Mouse (Mus musculus) ES-CJ7 (cell line): ENCODE measurements around the gene Runx1.

ENCODE experiments used
- DNase-seq: peaks from one replicate; pipeline ENCODE4 v3.0.0; 2011; ENCODE audit warnings: low read depth, low spot score

The Runx1 gene

DNA sequence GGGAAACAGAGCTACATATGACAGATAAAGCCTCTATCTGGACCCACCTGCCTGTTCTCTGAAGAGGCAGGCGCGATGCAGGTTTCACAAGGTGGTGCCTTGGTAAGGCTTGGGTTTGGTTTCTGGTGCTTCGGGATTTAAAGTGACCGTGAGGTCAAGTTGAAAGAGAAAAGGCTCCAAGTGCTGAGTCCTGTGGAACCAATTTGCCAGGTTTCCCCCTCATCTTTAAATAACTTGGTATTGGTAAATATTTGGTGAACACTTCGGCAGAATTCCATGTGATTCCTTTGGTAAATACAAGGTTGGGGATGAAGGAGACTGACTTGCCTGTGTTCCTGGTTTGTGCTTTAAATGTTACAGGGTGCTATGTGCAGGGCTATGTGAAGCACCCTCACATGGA is 169.2 kb downstream of the Runx1 start:
- no peak for DNase-seq

DNA sequence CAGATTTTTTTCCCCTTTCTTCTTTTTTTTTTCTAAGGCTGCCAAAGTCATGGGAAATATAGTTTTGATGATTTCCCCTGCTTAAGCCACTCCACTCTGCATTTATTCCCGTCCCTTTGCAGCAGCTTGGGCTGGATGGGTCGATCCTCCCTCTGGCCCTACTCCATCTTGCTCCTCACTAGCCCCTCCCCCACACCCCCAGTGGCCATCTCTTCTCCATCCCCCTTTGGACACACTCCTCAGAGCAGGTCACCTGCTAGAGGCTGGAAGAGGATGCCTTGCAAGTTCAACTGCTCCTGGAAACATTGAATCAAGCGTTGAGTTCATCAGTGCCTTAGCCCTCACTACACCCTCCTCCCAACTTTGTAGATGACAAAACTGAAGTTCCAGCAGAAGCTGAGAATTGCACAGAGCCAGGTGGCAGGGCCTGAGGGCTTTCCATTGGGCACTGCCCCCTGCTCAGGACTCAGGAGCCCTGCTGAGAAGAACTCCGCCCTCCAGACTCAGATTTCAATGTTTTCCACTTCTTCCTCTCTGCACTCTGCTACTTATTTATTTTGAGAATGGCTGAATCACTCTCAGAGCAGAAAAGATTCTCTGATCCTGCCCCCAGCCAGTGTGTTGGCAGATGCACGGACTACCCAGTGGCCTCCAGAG is 171.5 kb downstream of the Runx1 start:
- DNase-seq = no peak

- no peak for DNase-seq
Observed at GRCm38 (mm10) chr16:92653816-92654215, 172.1 kb downstream of the Runx1 start.

DNA sequence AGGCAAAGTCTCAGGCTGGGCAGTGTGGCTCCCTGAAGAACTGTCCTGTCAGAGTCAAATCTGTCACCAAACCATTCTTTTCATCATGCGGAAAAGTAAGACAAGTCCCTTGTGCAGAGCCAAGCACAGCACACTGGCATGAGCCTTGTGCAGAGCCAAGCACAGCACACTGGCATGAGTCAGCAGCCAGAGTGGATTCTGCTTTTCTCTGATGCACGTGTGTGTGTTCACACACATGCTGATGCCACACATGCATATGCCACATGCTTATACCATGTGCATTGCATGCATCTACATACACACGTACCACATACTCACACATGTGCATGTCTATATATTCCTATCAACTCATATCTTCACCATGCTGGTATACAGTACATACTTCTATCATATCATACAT is 174.7 kb downstream of the Runx1 start:
- no peak for DNase-seq

GRCm38 (mm10) chr16:92646153-92646552 is 179.8 kb downstream of the Runx1 start:
- DNase-seq = no peak

DNA sequence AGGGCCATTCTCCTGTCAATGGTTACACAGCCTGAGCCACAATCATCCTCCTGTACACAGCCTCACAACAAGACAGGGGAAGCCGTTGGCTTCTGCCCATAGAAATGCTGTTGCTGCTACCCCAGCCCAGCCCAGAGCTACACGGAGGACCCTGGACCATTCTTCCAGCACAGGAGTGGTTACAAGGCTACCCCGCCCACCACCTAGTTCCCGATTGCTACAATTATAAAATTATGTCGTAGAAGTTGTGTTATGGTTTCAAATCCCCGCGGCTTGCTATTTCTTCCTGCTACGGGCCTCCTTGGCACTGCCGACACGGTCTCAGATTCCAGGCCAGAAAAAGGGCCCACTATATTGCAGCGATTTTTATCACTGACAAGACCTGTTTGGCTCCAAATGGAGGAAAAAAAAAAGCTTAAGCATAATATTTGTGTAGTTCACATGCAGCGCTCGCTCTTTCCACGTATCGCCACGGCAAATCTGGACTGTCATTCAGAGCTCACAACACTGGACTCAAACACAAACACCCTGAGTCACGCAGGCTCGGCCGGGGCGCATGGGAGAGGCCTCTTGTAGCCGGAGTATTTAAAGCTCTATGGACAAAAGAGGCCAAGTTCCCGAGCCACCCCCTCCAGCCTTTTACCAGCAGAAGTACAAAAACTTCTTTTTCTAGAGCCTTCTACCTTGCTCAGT is 180.4 kb downstream of the Runx1 start:
- no peak for DNase-seq

DNA sequence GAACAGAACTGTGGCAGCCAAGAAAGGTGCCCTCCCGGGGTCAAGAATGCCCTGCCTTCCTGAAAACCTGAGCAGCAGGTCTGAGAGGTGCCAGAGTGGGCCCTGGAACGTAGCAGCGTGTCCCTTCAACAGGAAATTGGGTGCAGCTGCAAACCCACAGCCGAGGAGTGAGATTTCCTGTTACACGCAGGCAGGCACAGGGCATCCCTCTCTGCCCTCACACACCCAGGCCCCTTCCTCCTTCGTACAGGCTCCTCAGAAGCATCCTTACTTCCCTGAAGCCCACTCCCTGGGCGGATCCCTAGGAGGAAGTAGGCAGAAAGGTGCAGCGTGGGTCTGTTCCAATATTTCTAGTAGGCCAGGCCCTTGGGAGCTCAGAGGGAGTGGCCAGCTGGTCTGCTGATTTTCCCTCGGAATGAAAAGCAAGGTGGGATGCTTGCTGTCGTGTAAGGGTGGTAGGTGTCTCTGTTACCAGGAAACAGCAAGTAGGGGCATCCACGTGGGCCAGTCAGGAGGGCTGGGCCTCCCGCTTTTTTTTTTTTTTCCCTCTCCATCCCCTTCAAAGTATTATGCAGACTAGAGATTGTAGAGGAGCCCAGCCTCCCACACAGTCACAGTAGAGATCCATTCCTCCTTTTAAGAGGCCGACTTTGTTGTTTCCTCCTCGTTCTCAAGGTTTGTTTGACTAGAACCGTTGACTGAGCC is 181.1 kb downstream of the Runx1 start:
- no peak for DNase-seq

DNA sequence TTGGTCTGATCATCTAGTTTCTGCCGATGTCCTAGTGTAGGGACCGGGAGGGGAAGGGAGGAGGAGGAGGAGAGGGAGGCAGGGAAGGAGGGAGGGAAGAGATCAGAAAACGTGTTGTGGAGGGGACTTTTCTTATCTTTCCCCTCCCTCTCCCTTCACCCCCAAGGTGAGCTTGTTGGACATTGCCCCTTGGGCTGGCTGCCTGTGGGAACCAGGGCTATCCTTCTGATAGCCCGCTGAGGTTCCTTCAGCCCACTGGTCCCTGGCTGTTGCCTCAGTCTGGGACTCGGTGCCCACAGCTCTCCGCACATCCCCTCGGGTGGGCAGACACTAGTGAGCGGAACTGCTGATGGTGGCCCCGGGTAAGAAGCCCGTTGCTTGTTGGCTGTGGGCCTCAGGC is 181.6 kb downstream of the Runx1 start:
- no peak for DNase-seq

- DNase-seq = no peak
Observed at GRCm38 (mm10) chr16:92642283-92642682, 183.7 kb downstream of the Runx1 start.

- DNase-seq = no peak
Observed at GRCm38 (mm10) chr16:92641053-92641452, 184.9 kb downstream of the Runx1 start.

- no peak for DNase-seq
Observed at GRCm38 (mm10) chr16:92639093-92639492, 186.9 kb downstream of the Runx1 start.

GRCm38 (mm10) chr16:92637033-92637432 is 188.9 kb downstream of the Runx1 start:
- DNase-seq = no peak

- no peak for DNase-seq
Observed at GRCm38 (mm10) chr16:92632115-92632763, 193.7 kb downstream of the Runx1 start.

GRCm38 (mm10) chr16:92631637-92632036 is 194.3 kb downstream of the Runx1 start:
- no peak for DNase-seq

- DNase-seq = no peak
Observed at GRCm38 (mm10) chr16:92630950-92631349, 195.0 kb downstream of the Runx1 start.

- DNase-seq = no peak
Observed at GRCm38 (mm10) chr16:92629829-92630228, 196.1 kb downstream of the Runx1 start.

DNA sequence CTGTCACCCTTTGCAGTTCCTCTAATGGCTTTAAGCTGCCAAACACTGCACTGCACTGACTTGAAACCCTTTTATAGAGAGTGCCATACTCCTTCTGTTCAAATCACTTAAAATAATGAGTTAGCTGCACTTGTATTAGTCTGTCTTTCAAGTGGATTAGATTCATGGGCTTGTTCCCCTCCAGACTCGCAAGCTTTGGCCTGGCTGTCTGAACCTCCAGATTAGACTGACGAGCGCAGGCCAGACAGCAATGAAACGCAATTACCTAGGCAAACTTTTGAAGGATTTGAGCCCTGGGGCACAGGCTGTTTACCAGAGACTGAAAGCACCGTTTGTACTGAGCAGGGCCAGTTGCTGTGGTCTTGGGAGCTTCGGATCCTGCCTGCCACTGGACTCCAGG is 198.7 kb downstream of the Runx1 start:
- no peak for DNase-seq

GRCm38 (mm10) chr16:92623953-92624352 is 202.0 kb downstream of the Runx1 start:
- no peak for DNase-seq

GRCm38 (mm10) chr16:92621859-92622258 is 204.1 kb downstream of the Runx1 start:
- no peak for DNase-seq

GRCm38 (mm10) chr16:92620841-92621518 is 205.0 kb downstream of the Runx1 start:
- peak; percentile 28 for DNase-seq

GRCm38 (mm10) chr16:92616839-92617238 is 209.1 kb downstream of the Runx1 start:
- DNase-seq = no peak
